Mouse (Mus musculus) kidney, adult 2 months (tissue): Measurements from ENCODE around the gene Spag7.

ENCODE experiments used
- CTCF ChIP-seq: fragments of 200-500 bp; conservative IDR thresholded peaks from 2 replicates; pipeline ENCODE4 v1.5.1; 2011; ENCODE audit warnings: low read depth, mild to moderate bottlenecking, control low read depth, low read length, moderate library complexity, mixed read lengths; ENCODE audit not compliant: insufficient read depth, insufficient read length
- POLR2A ChIP-seq: fragments of 200-500 bp; IDR thresholded peaks from one replicate; pipeline ENCODE4 v1.6.1; 2011; ENCODE audit warnings: low read depth, low read length, control low read depth

DNA sequence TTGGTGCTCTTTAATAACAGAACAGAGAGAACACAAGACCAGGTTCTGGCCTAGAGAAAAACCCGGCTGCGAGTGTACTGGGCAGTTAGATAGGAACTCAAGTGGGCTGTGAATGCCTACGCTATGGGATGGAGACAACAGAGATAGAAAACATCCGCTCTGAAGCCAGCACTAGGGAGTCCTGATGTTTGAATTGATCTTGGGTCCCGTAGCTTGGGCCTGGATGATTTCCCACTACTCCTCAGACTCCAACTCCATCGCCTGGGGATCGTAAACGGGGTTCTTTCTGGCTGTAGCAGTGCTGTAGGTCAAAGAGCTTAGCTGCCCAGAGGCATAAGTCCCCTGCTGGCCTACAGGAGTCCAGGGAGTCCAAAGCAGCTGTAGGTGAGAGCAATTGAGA is 19.2 kb upstream of the Spag7 start:
- TF ChIP-seq CTCF, result no peak
- no peak for TF ChIP-seq POLR2A
